Mouse (Mus musculus) liver, embryonic 14.5 days (tissue): ENCODE data around the gene Dpp8.

Source experiments
- CTCF ChIP-seq: IDR thresholded peaks from 2 replicates; pipeline ENCODE4 v1.5.1; 2016; ENCODE audit warnings: antibody characterized with exemption, low read depth, control low read depth
- EP300 ChIP-seq: IDR thresholded peaks from 2 replicates; pipeline ENCODE4 v1.6.1; 2016; ENCODE audit warnings: antibody characterized with exemption, low read depth

- no peak for TF ChIP-seq CTCF
- no peak for TF ChIP-seq EP300
Measured at GRCm38 (mm10) chr9:65086801-65087200, 54.6 kb downstream of the Dpp8 start.
